Mouse (Mus musculus): ENCODE data around the gene Rsf1. TPM values are rescaled to one million over a fixed set of nuclear protein-coding genes. Genes with fewer than 3 reads are reported as not detected.

The Rsf1 gene
- polyA plus RNA-seq, 1 experiment from 2014 or later, result 14.5 TPM

- 84% methylated on average over 4 of the region's 4 CpGs for WGBS
- Histone ChIP-seq H3K4me3 (ENCODE audit: low read depth, low read length) (no peak overlapping the region), H3K27me3 (replicated peaks; ENCODE audit: control insufficient read depth, insufficient read depth, low read length) (no peaks in the 10 kb centered on the region), H3K9me3 (ENCODE audit: control insufficient read depth, low read length) (no peaks in the 10 kb centered on the region), H3K36me3 (ENCODE audit: control insufficient read depth, insufficient read depth, low read length) (no peaks in the 10 kb centered on the region), H3K9ac (ENCODE audit: low read depth, low read length) (no peak overlapping the region), H3K4me1 (replicated peaks; ENCODE audit: control insufficient read depth, insufficient read depth, low read length) (no peaks in the 10 kb centered on the region), H3K4me2 (no peak overlapping the region), H3K27ac (ENCODE audit: low read depth, low read length) (no peak overlapping the region)
- no peak for ATAC-seq (replicated peaks; ENCODE audit: low FRiP score)
- DNase-seq (ENCODE audit: low spot score), result no peak
These were observed 71.0 kb downstream of the Rsf1 start for GRCm38 (mm10) chr7:97650729-97651128.

GRCm38 (mm10) chr7:97656144-97656543 lies 76.5 kb downstream of the Rsf1 start:
- Histone ChIP-seq H3K4me3 (ENCODE audit: low read depth, low read length) (no peak overlapping the region), H3K9ac (ENCODE audit: low read depth, low read length) (no peak overlapping the region), H3K27ac (ENCODE audit: low read depth, low read length) (no peak overlapping the region), H3K36me3 (ENCODE audit: control insufficient read depth, insufficient read depth, low read length) (peaks cover 4% of the 10 kb centered on the region; the same call in 1 of the 2 replicates), H3K4me2 (no peak overlapping the region), H3K9me3 (ENCODE audit: control insufficient read depth, low read length) (no peaks in the 10 kb centered on the region), H3K4me1 (replicated peaks; ENCODE audit: control insufficient read depth, insufficient read depth, low read length) (no peaks in the 10 kb centered on the region), H3K27me3 (replicated peaks; ENCODE audit: control insufficient read depth, insufficient read depth, low read length) (no peaks in the 10 kb centered on the region)
- DNase-seq (ENCODE audit: low spot score) (no peak), ATAC-seq (replicated peaks; ENCODE audit: low FRiP score) (no peak)
- WGBS, result 86% methylated on average over 6 of the region's 6 CpGs

- DNase-seq (ENCODE audit: low spot score) (no peak), ATAC-seq (replicated peaks; ENCODE audit: low FRiP score) (peak; percentile 58; the same call in 1 of the 2 replicates)
- Histone ChIP-seq H3K36me3 (ENCODE audit: control insufficient read depth, insufficient read depth, low read length) (peaks cover 14% of the 10 kb centered on the region), H3K4me2 (no peak overlapping the region), H3K4me3 (ENCODE audit: low read depth, low read length) (no peak overlapping the region), H3K9ac (ENCODE audit: low read depth, low read length) (no peak overlapping the region), H3K9me3 (ENCODE audit: control insufficient read depth, low read length) (no peaks in the 10 kb centered on the region), H3K27me3 (replicated peaks; ENCODE audit: control insufficient read depth, insufficient read depth, low read length) (no peaks in the 10 kb centered on the region), H3K27ac (ENCODE audit: low read depth, low read length) (no peak overlapping the region), H3K4me1 (replicated peaks; ENCODE audit: control insufficient read depth, insufficient read depth, low read length) (no peaks in the 10 kb centered on the region; the same call in 1 of the 2 replicates)
- 82% methylated on average over 4 of the region's 4 CpGs for WGBS
These were observed 81.9 kb downstream of the Rsf1 start for GRCm38 (mm10) chr7:97661634-97662033.

- Histone ChIP-seq H3K9ac (ENCODE audit: low read depth, low read length) (no peak overlapping the region), H3K9me3 (ENCODE audit: control insufficient read depth, low read length) (no peaks in the 10 kb centered on the region), H3K4me1 (replicated peaks; ENCODE audit: control insufficient read depth, insufficient read depth, low read length) (no peaks in the 10 kb centered on the region), H3K4me3 (ENCODE audit: low read depth, low read length) (no peak overlapping the region), H3K4me2 (no peak overlapping the region), H3K27ac (ENCODE audit: low read depth, low read length) (no peak overlapping the region), H3K27me3 (replicated peaks; ENCODE audit: control insufficient read depth, insufficient read depth, low read length) (no peaks in the 10 kb centered on the region), H3K36me3 (ENCODE audit: control insufficient read depth, insufficient read depth, low read length) (peaks cover 17% of the 10 kb centered on the region; the same call in 1 of the 2 replicates)
- 27% methylated on average over 1 of the region's 1 CpGs for WGBS
- DNase-seq (ENCODE audit: low spot score), result no peak
- no peak for ATAC-seq (replicated peaks; ENCODE audit: low FRiP score)
These were observed 99.5 kb downstream of the Rsf1 start for GRCm38 (mm10) chr7:97679239-97679638.

- WGBS, result 74% methylated on average over 2 of the region's 2 CpGs
- H3K9ac ChIP-seq (ENCODE audit: low read depth, low read length), result no peak overlapping the region
- H3K4me1 ChIP-seq (replicated peaks; ENCODE audit: control insufficient read depth, insufficient read depth, low read length), result no peaks in the 10 kb centered on the region
- DNase-seq (ENCODE audit: low spot score), result no peak
- no peak overlapping the region for H3K4me2 ChIP-seq
- no peaks in the 10 kb centered on the region for H3K9me3 ChIP-seq (ENCODE audit: control insufficient read depth, low read length)
- no peak for ATAC-seq (replicated peaks; ENCODE audit: low FRiP score)
- no peak overlapping the region for H3K4me3 ChIP-seq (ENCODE audit: low read depth, low read length)
- H3K27me3 ChIP-seq (replicated peaks; ENCODE audit: control insufficient read depth, insufficient read depth, low read length), result no peaks in the 10 kb centered on the region
- H3K27ac ChIP-seq (ENCODE audit: low read depth, low read length), result no peak overlapping the region
- peaks cover 11% of the 10 kb centered on the region; the same call in 1 of the 2 replicates for H3K36me3 ChIP-seq (ENCODE audit: control insufficient read depth, insufficient read depth, low read length)
These were observed 108.1 kb downstream of the Rsf1 start for GRCm38 (mm10) chr7:97687831-97688230.

- Histone ChIP-seq H3K4me1 (replicated peaks; ENCODE audit: control insufficient read depth, insufficient read depth, low read length) (peaks cover 9% of the 10 kb centered on the region), H3K36me3 (ENCODE audit: control insufficient read depth, insufficient read depth, low read length) (peaks cover 3% of the 10 kb centered on the region; the same call in 1 of the 2 replicates), H3K27ac (ENCODE audit: low read depth, low read length) (no peak overlapping the region; the same call in 1 of the 2 replicates), H3K9ac (ENCODE audit: low read depth, low read length) (no peak overlapping the region), H3K27me3 (replicated peaks; ENCODE audit: control insufficient read depth, insufficient read depth, low read length) (no peaks in the 10 kb centered on the region), H3K9me3 (ENCODE audit: control insufficient read depth, low read length) (no peaks in the 10 kb centered on the region), H3K4me3 (ENCODE audit: low read depth, low read length) (no peak overlapping the region), H3K4me2 (peak overlapping the region; percentile 77)
- DNase-seq (ENCODE audit: low spot score) (no peak), ATAC-seq (replicated peaks; ENCODE audit: low FRiP score) (no peak)
- 94% methylated on average over 1 of the region's 1 CpGs for WGBS
These were observed 115.8 kb downstream of the Rsf1 start for GRCm38 (mm10) chr7:97695441-97695840.

- peak; percentile 62 for DNase-seq (ENCODE audit: low spot score)
- Histone ChIP-seq H3K9ac (ENCODE audit: low read depth, low read length) (peak overlapping the region; percentile 87), H3K4me3 (ENCODE audit: low read depth, low read length) (peak overlapping the region; percentile 88), H3K27me3 (replicated peaks; ENCODE audit: control insufficient read depth, insufficient read depth, low read length) (no peaks in the 10 kb centered on the region), H3K9me3 (ENCODE audit: control insufficient read depth, low read length) (no peaks in the 10 kb centered on the region), H3K4me2 (peak overlapping the region; percentile 77), H3K4me1 (replicated peaks; ENCODE audit: control insufficient read depth, insufficient read depth, low read length) (peaks cover 9% of the 10 kb centered on the region), H3K36me3 (ENCODE audit: control insufficient read depth, insufficient read depth, low read length) (peaks cover 3% of the 10 kb centered on the region; the same call in 1 of the 2 replicates), H3K27ac (ENCODE audit: low read depth, low read length) (peak overlapping the region; percentile 38; the same call in 1 of the 2 replicates)
- peak; percentile 49 for ATAC-seq (replicated peaks; ENCODE audit: low FRiP score)
- WGBS, result 34% methylated on average over 19 of the region's 19 CpGs
These were observed 116.4 kb downstream of the Rsf1 start for GRCm38 (mm10) chr7:97696133-97696505.

- H3K9ac ChIP-seq (ENCODE audit: low read depth, low read length), result peak within 1 kb of the TSS; percentile 87
- no peaks in the 10 kb centered on the region for H3K27me3 ChIP-seq (replicated peaks; ENCODE audit: control insufficient read depth, insufficient read depth, low read length)
- WGBS, result under 1% methylated on average over 63 of the region's 63 CpGs
- ATAC-seq (replicated peaks; ENCODE audit: low FRiP score) (peak; percentile 95), DNase-seq (ENCODE audit: low spot score) (peak; percentile 85)
- peak within 1 kb of the TSS; percentile 38 for H3K27ac ChIP-seq (ENCODE audit: low read depth, low read length)
- no peaks in the 10 kb centered on the region for H3K9me3 ChIP-seq (ENCODE audit: control insufficient read depth, low read length)
- peak within 1 kb of the TSS; percentile 88 for H3K4me3 ChIP-seq (ENCODE audit: low read depth, low read length)
- peak within 1 kb of the TSS; percentile 77 for H3K4me2 ChIP-seq
- H3K4me1 ChIP-seq (replicated peaks; ENCODE audit: control insufficient read depth, insufficient read depth, low read length), result peaks cover 9% of the 10 kb centered on the region
- H3K36me3 ChIP-seq (ENCODE audit: control insufficient read depth, insufficient read depth, low read length), result peaks cover 3% of the 10 kb centered on the region; the same call in 1 of the 2 replicates
These were observed 117.0 kb downstream of the Rsf1 start, which contains the start of gene Clns1a for GRCm38 (mm10) chr7:97696506-97697254. Gene Clns1a (plus strand): TSS chr7:97696634.

GRCm38 (mm10) chr7:97700173-97700572 lies 120.5 kb downstream of the Rsf1 start:
- peaks cover 9% of the 10 kb centered on the region for H3K4me1 ChIP-seq (replicated peaks; ENCODE audit: control insufficient read depth, insufficient read depth, low read length)
- ATAC-seq (replicated peaks; ENCODE audit: low FRiP score) (no peak), DNase-seq (ENCODE audit: low spot score) (no peak)
- H3K27ac ChIP-seq (ENCODE audit: low read depth, low read length), result no peak overlapping the region
- peaks cover 3% of the 10 kb centered on the region; the same call in 1 of the 2 replicates for H3K36me3 ChIP-seq (ENCODE audit: control insufficient read depth, insufficient read depth, low read length)
- no peaks in the 10 kb centered on the region for H3K9me3 ChIP-seq (ENCODE audit: control insufficient read depth, low read length)
- no peak overlapping the region for H3K9ac ChIP-seq (ENCODE audit: low read depth, low read length)
- no peaks in the 10 kb centered on the region for H3K27me3 ChIP-seq (replicated peaks; ENCODE audit: control insufficient read depth, insufficient read depth, low read length)
- no peak overlapping the region for H3K4me2 ChIP-seq
- WGBS, result 89% methylated on average over 4 of the region's 4 CpGs
- no peak overlapping the region for H3K4me3 ChIP-seq (ENCODE audit: low read depth, low read length)

Measured in liver, embryonic 11.5 days (tissue).